Mouse (Mus musculus) small intestine, adult 2 months (tissue): ENCODE data around the gene Hist1h2bj.

Source experiments
- CTCF ChIP-seq: fragments of 200-500 bp; IDR thresholded peaks from 2 replicates; pipeline ENCODE4 v1.5.1; 2012; ENCODE audit warnings: low read depth, mild to moderate bottlenecking, control low read depth, inconsistent platforms, low read length, moderate library complexity, mixed read lengths; ENCODE audit not compliant: insufficient replicate concordance, insufficient read length; ENCODE audit errors: extremely low read depth
- POLR2A ChIP-seq: fragments of 200-500 bp; IDR thresholded peaks from 2 replicates; pipeline ENCODE4 v1.6.1; 2012; ENCODE audit warnings: low read depth, mild to moderate bottlenecking, control low read depth, inconsistent platforms, low read length, moderate library complexity

DNA sequence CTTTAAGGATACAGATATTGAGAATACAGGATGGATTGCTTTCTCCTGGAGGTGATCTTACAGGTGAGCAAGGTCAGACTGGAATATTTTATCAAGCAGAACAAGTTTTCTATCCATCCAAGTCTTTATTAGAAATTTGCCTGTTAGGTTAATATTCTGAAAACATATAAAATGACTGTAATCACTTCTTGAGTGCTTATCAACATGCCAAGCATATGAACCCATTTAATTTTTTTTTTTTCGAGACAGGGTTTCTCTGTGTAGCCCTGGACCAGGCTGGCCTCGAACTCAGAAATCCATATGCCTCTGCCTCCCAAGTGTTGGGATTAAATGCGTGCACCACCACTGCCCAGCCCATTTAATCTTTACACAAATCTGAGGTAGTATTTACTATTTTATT lies 6.0 kb upstream of the Hist1h2bj start:
- TF ChIP-seq POLR2A (no peak), CTCF (no peak)
